Mouse (Mus musculus) lung, postnatal 0 days (tissue): ENCODE results near the gene Neu1. TPM values are rescaled to one million over a fixed set of nuclear protein-coding genes. Genes with fewer than 3 reads are reported as not detected.

Source experiments
- ATAC-seq: fragments of 200-750 bp; cut with Nextera tagmentation; 2 replicates; pipeline ENCODE4 v1.8.0; 2017; ENCODE audit warnings: moderate library complexity
- DNase-seq: peaks from one replicate; pipeline ENCODE4 v3.0.0-alpha.2; 2016; ENCODE audit warnings: low spot score
- H3K27ac ChIP-seq: fragments of 300-500 bp; sonication (generic); 2 replicates; pipeline ENCODE4 v1.5.1; 2014; ENCODE audit warnings: antibody characterized with exemption, mild to moderate bottlenecking, low read length, mixed read lengths
- H3K27me3 ChIP-seq: fragments of 300-500 bp; sonication (generic); replicated peaks from 2 replicates; pipeline ENCODE4 v1.6.1; 2014; ENCODE audit warnings: low read length, mixed read lengths; ENCODE audit not compliant: insufficient read depth
- H3K36me3 ChIP-seq: fragments of 300-500 bp; sonication (generic); 2 replicates; pipeline ENCODE4 v1.6.1; 2014; ENCODE audit warnings: low read length, mixed read lengths; ENCODE audit not compliant: insufficient read depth
- H3K4me1 ChIP-seq: fragments of 300-500 bp; sonication (generic); 2 replicates; pipeline ENCODE4 v1.6.1; 2014; ENCODE audit warnings: antibody characterized with exemption, low read depth, low read length, mixed read lengths; ENCODE audit not compliant: insufficient read depth
- H3K4me2 ChIP-seq: fragments of 300-500 bp; sonication (generic); replicated peaks from 2 replicates; pipeline ENCODE4 v1.6.1; 2014; ENCODE audit warnings: low read depth, mild to moderate bottlenecking, low read length, moderate library complexity, mixed read lengths
- H3K4me3 ChIP-seq: fragments of 300-500 bp; sonication (generic); 2 replicates; pipeline ENCODE4 v1.5.1; 2014; ENCODE audit warnings: low read depth, low read length
- H3K9ac ChIP-seq: fragments of 300-500 bp; sonication (generic); replicated peaks from 2 replicates; pipeline ENCODE4 v1.6.1; 2014; ENCODE audit warnings: low read depth, mild to moderate bottlenecking
- H3K9me3 ChIP-seq: fragments of 300-500 bp; sonication (generic); 2 replicates; pipeline ENCODE4 v1.6.1; 2016; ENCODE audit warnings: low read length, mixed read lengths
- CTCF ChIP-seq: IDR thresholded peaks from 2 replicates; pipeline ENCODE4 v1.5.1; 2016; ENCODE audit warnings: antibody characterized with exemption, mild to moderate bottlenecking
- EP300 ChIP-seq: IDR thresholded peaks from 2 replicates; pipeline ENCODE4 v1.6.1; 2016; ENCODE audit warnings: antibody characterized with exemption, mild to moderate bottlenecking, control low read depth
- WGBS: fragments of 180-500 bp; shearing (Covaris S2); extraction: QIAGEN DNeasy Blood & Tissue Kit; methylation state at CpG from one replicate; pipeline ENCODE4 v1.1.7; 2014; 5-methylcytosine and 5-hydroxymethylcytosine counted together
- polyA plus RNA-seq: library from polyadenylated mRNA; unstranded; fragments of >200 nt; fragmentation: Nextera tagmentation; extraction: Ambion mirVana; gene quantifications from 2 replicates; pipeline ENCODE4 v1.2.1, GENCODE M21; 2015

Gene Neu1
- polyA plus RNA-seq, 1 experiment from 2014 or later = 34.2 TPM

DNA sequence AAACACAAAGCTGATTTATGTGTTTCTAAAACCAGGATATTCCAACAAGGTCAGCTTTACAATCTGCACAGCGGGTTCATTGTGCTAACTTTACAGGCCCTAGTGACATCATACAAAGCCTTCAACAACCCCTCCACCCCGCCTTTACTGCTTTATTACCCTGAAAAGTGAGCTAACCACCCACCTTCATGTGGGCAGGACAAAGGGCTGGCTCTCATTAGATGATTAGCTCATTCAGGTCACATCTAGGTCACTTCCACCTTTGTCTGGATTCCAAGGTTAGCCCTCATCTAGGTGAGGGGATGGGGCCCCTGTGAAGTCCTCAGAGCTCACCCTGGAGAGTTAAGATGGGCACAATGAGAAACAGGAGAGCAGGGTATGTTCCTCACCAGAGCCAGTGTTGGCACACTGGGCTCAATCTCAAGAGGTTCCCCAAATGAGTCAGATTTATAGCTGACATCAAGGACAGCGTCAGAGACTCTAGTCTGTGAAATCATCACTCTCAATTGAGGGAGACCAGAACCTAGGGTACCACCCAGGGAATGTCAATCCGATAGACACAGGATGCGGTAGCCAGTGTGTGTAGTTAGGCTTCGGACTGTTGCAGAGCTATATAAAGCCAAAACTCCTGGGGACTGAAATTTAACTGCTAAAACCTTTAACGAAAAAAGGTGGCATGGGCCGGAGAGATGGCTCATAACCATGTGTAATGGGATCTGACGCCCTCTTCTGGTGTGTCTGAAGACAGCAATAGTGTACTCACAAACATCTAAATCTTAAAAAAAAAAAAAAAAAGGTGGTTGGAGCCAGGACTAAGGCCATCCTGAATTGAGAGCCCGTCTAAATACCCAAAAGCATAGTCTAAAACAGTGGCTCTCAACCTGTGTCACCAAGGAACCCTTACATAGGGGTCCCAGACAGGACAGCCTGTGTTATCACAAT, 19.7 kb downstream of the Neu1 start:
- peak overlapping the region; percentile 96 for H3K4me2 ChIP-seq
- no peaks in the 10 kb centered on the region for H3K36me3 ChIP-seq
- WGBS = 29% methylated on average over 10 of the region's 10 CpGs
- H3K9me3 ChIP-seq = no peaks in the 10 kb centered on the region
- no peaks in the 10 kb centered on the region for H3K27me3 ChIP-seq
- TF ChIP-seq CTCF = no peak; the same call in 1 of the 2 replicates
- TF ChIP-seq EP300 = no peak
- ATAC-seq (no peak), DNase-seq (no peak)
- H3K27ac ChIP-seq = no peak overlapping the region
- H3K9ac ChIP-seq = peak overlapping the region; percentile 61; the same call in 1 of the 2 replicates
- peaks cover 6% of the 10 kb centered on the region; the same call in 1 of the 2 replicates for H3K4me1 ChIP-seq
- 0 out of 2 replicates have a peak overlapping the region, but pooled peaks have one; percentile 69 for H3K4me3 ChIP-seq

DNA sequence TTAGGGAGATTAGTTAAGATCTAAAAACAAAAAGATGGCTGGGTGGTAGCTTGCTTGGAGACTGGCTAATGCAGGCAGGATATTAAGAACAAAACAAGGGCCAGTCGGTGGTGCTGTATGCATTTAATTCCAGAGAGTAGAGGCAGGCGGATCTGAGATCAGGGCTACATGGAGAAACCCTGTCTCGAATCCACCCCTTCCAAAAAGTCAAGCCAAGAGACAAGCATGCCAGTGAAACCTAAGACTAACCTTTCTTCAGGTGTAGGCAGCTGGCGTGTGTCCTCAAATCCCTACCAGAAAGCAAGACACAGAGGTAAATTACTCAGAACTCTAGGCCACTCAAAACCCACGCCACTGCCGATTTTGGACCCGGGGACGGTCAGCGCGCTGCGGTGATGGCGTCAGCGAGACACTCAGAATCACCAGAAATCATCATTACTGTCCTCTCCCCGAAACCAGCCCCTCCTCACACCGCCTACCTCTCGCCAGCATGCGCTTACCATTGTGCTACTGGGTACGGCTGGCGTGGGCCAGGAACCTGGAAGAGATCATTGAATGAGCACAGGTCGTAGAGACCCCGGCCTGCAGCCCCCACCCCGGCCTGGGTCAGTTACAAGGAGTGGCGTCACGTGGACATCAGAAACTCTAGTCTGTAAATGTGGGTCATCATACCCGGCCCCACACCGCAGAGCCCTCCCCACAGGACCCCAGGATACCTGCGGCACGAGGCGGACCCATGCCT, 20.8 kb downstream of the Neu1 start:
- peak overlapping the region; percentile 61 for H3K9ac ChIP-seq
- peaks cover 6% of the 10 kb centered on the region; the same call in 1 of the 2 replicates for H3K4me1 ChIP-seq
- H3K4me2 ChIP-seq = peak overlapping the region; percentile 96
- no peak for ATAC-seq
- no peaks in the 10 kb centered on the region for H3K36me3 ChIP-seq
- H3K4me3 ChIP-seq = peak overlapping the region; percentile 69
- 0% methylated on average over 29 of the region's 29 CpGs for WGBS
- H3K9me3 ChIP-seq = no peaks in the 10 kb centered on the region
- no peak for TF ChIP-seq CTCF
- TF ChIP-seq EP300 = no peak
- no peak for DNase-seq
- peak overlapping the region; percentile 54 for H3K27ac ChIP-seq
- no peaks in the 10 kb centered on the region for H3K27me3 ChIP-seq

DNA sequence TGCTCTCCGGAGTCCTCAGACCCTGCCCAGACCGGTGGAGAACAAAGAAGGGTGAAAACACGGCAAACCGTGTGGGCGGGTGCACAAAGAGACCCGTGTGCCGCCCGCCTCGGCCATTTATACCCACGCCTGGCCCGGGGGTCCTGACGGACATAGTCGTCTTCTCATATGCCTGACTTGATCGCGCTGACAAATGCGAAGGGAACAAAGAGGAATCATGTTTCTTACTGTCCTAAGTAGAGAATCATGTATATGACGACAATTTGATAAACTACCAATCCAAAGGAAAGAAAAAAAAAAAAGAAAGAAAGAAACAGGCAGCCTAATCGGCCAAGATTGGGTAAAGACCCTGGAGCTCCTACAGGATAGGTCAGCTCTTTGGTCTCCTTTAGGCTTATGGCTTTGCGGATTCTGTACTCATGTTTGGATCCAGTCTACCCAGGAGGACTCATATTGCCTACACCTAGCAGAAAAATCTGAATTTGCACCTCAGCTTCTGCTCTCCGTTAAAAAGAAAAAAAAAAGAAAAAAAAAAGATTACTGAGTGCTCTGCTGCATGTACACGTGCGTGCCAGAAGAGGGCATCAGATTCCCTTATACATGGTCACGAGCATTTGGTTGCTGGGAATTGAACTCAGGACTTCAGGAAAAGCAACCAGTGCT, 21.5 kb downstream of the Neu1 start:
- TF ChIP-seq CTCF (peak; percentile 83), EP300 (peak; percentile 95)
- under 1% methylated on average over 23 of the region's 23 CpGs for WGBS
- Histone ChIP-seq H3K4me3 (peak overlapping the region; percentile 69), H3K4me2 (peak overlapping the region; percentile 96), H3K9me3 (no peaks in the 10 kb centered on the region), H3K36me3 (no peaks in the 10 kb centered on the region), H3K9ac (peak overlapping the region; percentile 61), H3K4me1 (peaks cover 6% of the 10 kb centered on the region; the same call in 1 of the 2 replicates), H3K27me3 (no peaks in the 10 kb centered on the region), H3K27ac (peak overlapping the region; percentile 54)
- DNase-seq (peak; percentile 89), ATAC-seq (peak; percentile 85)

DNA sequence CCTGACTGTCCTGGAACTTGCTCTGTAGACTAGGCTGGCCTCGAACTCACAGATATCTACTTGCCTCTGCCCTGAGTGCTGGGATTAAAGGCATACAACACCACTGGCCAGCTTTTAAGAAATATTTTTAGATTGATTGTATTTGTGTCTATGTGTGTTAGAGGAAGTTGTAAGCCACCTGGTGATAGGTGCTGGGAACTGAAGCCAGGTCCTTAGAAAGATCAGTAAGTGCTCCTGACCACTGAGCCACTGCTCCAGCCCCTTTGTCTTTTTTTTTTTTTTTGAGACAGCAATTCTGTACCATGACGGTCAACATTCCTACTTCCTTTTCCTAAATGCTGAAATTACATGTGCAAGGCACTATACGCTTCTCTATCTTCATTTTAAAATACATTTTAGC, 22.2 kb downstream of the Neu1 start:
- Histone ChIP-seq H3K4me3 (no peak overlapping the region), H3K9ac (no peak overlapping the region), H3K27ac (no peak overlapping the region), H3K36me3 (no peaks in the 10 kb centered on the region), H3K4me2 (no peak overlapping the region), H3K9me3 (no peaks in the 10 kb centered on the region), H3K4me1 (peaks cover 6% of the 10 kb centered on the region; the same call in 1 of the 2 replicates), H3K27me3 (no peaks in the 10 kb centered on the region)
- ATAC-seq (no peak), DNase-seq (no peak)
- 81% methylated on average over 3 of the region's 3 CpGs for WGBS
- TF ChIP-seq EP300 = no peak
- no peak for TF ChIP-seq CTCF

DNA sequence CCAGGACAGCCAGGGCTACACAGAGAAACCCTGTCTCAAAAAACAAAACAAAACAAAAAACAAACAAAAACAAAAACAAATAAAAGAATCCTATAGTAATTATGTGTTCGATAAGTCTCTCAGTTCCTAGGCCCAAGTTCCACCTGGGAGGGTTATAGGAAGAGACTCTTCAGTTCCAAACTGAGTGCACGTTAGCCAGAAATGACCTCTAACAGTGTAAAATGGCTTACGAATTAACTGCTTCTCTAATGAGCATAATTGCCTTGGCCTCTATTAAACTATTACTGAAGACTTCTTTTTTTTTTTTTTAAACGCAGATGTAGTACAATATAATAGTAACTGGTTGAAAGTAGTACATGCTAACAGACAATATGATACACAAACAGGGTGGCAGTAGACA, 22.9 kb downstream of the Neu1 start:
- no peak overlapping the region for H3K27ac ChIP-seq
- H3K4me1 ChIP-seq = peaks cover 6% of the 10 kb centered on the region; the same call in 1 of the 2 replicates
- TF ChIP-seq EP300 = no peak
- no peak overlapping the region for H3K4me3 ChIP-seq
- WGBS = 93% methylated on average over 4 of the region's 4 CpGs
- H3K27me3 ChIP-seq = no peaks in the 10 kb centered on the region
- DNase-seq (no peak), ATAC-seq (no peak)
- H3K9ac ChIP-seq = no peak overlapping the region
- H3K36me3 ChIP-seq = no peaks in the 10 kb centered on the region
- H3K4me2 ChIP-seq = no peak overlapping the region
- H3K9me3 ChIP-seq = no peaks in the 10 kb centered on the region
